Mouse (Mus musculus) midbrain, postnatal 0 days (tissue): Measurements from ENCODE around the gene Ccl11. TPM values are rescaled to one million over a fixed set of nuclear protein-coding genes. Genes with fewer than 3 reads are reported as not detected.

Experiments used
- ATAC-seq: fragments of 200-750 bp; cut with Nextera tagmentation; 2 replicates; pipeline ENCODE4 v1.8.0; 2017; ENCODE audit warnings: moderate number of reproducible peaks, mild to moderate bottlenecking, moderate TSS enrichment, moderate library complexity; ENCODE audit not compliant: low FRiP score
- DNase-seq: peaks from one replicate; pipeline ENCODE4 v3.0.0-alpha.2; 2015; ENCODE audit warnings: low spot score
- H3K27ac ChIP-seq: fragments of 300-500 bp; sonication (generic); 2 replicates; pipeline ENCODE4 v1.5.1; 2014; ENCODE audit warnings: low read depth, mild to moderate bottlenecking, low read length, mixed read lengths
- H3K27me3 ChIP-seq: fragments of 300-500 bp; sonication (generic); 2 replicates; pipeline ENCODE4 v1.6.1; 2014; ENCODE audit warnings: low read length, control low read depth, mixed read lengths; ENCODE audit not compliant: insufficient read depth
- H3K36me3 ChIP-seq: fragments of 300-500 bp; sonication (generic); 2 replicates; pipeline ENCODE4 v1.6.1; 2014; ENCODE audit warnings: low read length, control low read depth, mixed read lengths; ENCODE audit not compliant: insufficient read depth
- H3K4me1 ChIP-seq: fragments of 300-500 bp; sonication (generic); 2 replicates; pipeline ENCODE4 v1.6.1; 2014; ENCODE audit warnings: mild to moderate bottlenecking, control low read depth, antibody characterized with exemption, low read length, mixed read lengths; ENCODE audit not compliant: insufficient read depth
- H3K4me2 ChIP-seq: fragments of 300-500 bp; sonication (generic); 2 replicates; pipeline ENCODE4 v1.6.1; 2014; ENCODE audit warnings: low read depth, mild to moderate bottlenecking, low read length, mixed read lengths; ENCODE audit not compliant: poor library complexity, severe bottlenecking
- H3K4me3 ChIP-seq: fragments of 300-500 bp; sonication (generic); 2 replicates; pipeline ENCODE4 v1.5.1; 2014; ENCODE audit warnings: low read depth, mild to moderate bottlenecking, low read length, moderate library complexity
- H3K9ac ChIP-seq: fragments of 300-500 bp; sonication (generic); replicated peaks from 2 replicates; pipeline ENCODE4 v1.6.1; 2014; ENCODE audit warnings: mild to moderate bottlenecking, low read length, moderate library complexity, mixed read lengths; ENCODE audit not compliant: poor library complexity, severe bottlenecking
- H3K9me3 ChIP-seq: fragments of 300-500 bp; sonication (generic); 2 replicates; pipeline ENCODE4 v1.6.1; 2016; ENCODE audit warnings: low read length, control low read depth
- CTCF ChIP-seq: IDR thresholded peaks from 2 replicates; pipeline ENCODE4 v1.5.1; 2016; ENCODE audit warnings: antibody characterized with exemption, mild to moderate bottlenecking
- WGBS: fragments of 180-500 bp; shearing (Covaris S2); extraction: QIAGEN DNeasy Blood & Tissue Kit; methylation state at CpG from one replicate; pipeline ENCODE4 v1.1.7; 2014; 5-methylcytosine and 5-hydroxymethylcytosine counted together
- polyA plus RNA-seq: library from polyadenylated mRNA; unstranded; fragments of >200 nt; fragmentation: Nextera tagmentation; extraction: Ambion mirVana; gene quantifications from 2 replicates; pipeline ENCODE4 v1.2.1, GENCODE M21; 2015
- total RNA-seq: library from RNA; depleted of rRNA; stranded (reverse); fragments of >200 nt; gene quantifications from 2 replicates; pipeline ENCODE4 v1.2.3, GENCODE M21; 2014; rRNA removed

Ccl11 gene
- total RNA-seq: 0.38 TPM in 1 of 2 replicates, not detected in the other
- polyA plus RNA-seq: 0.14 and 0.21 TPM in 2 replicates

- Histone ChIP-seq H3K4me1 (no peaks in the 10 kb centered on the region), H3K27me3 (no peaks in the 10 kb centered on the region), H3K9me3 (no peaks in the 10 kb centered on the region), H3K4me2 (no peak within 1 kb of the TSS), H3K27ac (no peak within 1 kb of the TSS), H3K9ac (no peak within 1 kb of the TSS), H3K36me3 (no peaks in the 10 kb centered on the region), H3K4me3 (no peak within 1 kb of the TSS)
- TF ChIP-seq CTCF: no peak
- WGBS: 85% methylated on average over 6 of the region's 6 CpGs
- DNase-seq: no peak
- ATAC-seq: no peak
These were observed at the start of gene Ccl11 for GRCm38 (mm10) chr11:82057646-82058045. Gene Ccl11, plus strand, starts transcription at chr11:82057823.

GRCm38 (mm10) chr11:82010115-82010514 lies 47.5 kb upstream of the Ccl11 start:
- H3K9me3 ChIP-seq: no peaks in the 10 kb centered on the region
- H3K4me2 ChIP-seq: no peak overlapping the region
- H3K27me3 ChIP-seq: no peaks in the 10 kb centered on the region
- H3K36me3 ChIP-seq: no peaks in the 10 kb centered on the region
- H3K4me3 ChIP-seq: no peak overlapping the region
- ATAC-seq: no peak
- DNase-seq: no peak
- TF ChIP-seq CTCF: no peak
- WGBS: 91% methylated on average over 3 of the region's 3 CpGs
- H3K9ac ChIP-seq: no peak overlapping the region
- H3K27ac ChIP-seq: no peak overlapping the region
- H3K4me1 ChIP-seq: 0 out of 2 replicates have a peak, but pooled peaks cover 4% of the 10 kb centered on the region

- DNase-seq: no peak
- no peak overlapping the region for H3K4me2 ChIP-seq
- H3K9ac ChIP-seq: no peak overlapping the region
- H3K9me3 ChIP-seq: no peaks in the 10 kb centered on the region
- H3K4me3 ChIP-seq: no peak overlapping the region
- no peaks in the 10 kb centered on the region for H3K27me3 ChIP-seq
- no peaks in the 10 kb centered on the region for H3K36me3 ChIP-seq
- no peak for ATAC-seq
- WGBS: 63% methylated on average over 8 of the region's 8 CpGs
- no peak overlapping the region for H3K27ac ChIP-seq
- no peak for TF ChIP-seq CTCF
- H3K4me1 ChIP-seq: 0 out of 2 replicates have a peak, but pooled peaks cover 4% of the 10 kb centered on the region
These were observed 46.0 kb upstream of the Ccl11 start for GRCm38 (mm10) chr11:82011411-82012193.

GRCm38 (mm10) chr11:82013756-82014155 lies 43.9 kb upstream of the Ccl11 start:
- no peak for ATAC-seq
- no peaks in the 10 kb centered on the region for H3K27me3 ChIP-seq
- no peaks in the 10 kb centered on the region for H3K4me1 ChIP-seq
- H3K9me3 ChIP-seq: no peaks in the 10 kb centered on the region
- H3K27ac ChIP-seq: no peak overlapping the region
- WGBS: 74% methylated on average over 1 of the region's 1 CpGs
- H3K9ac ChIP-seq: no peak overlapping the region
- no peak for DNase-seq
- no peak overlapping the region for H3K4me2 ChIP-seq
- no peaks in the 10 kb centered on the region for H3K36me3 ChIP-seq
- no peak for TF ChIP-seq CTCF
- H3K4me3 ChIP-seq: no peak overlapping the region

DNA sequence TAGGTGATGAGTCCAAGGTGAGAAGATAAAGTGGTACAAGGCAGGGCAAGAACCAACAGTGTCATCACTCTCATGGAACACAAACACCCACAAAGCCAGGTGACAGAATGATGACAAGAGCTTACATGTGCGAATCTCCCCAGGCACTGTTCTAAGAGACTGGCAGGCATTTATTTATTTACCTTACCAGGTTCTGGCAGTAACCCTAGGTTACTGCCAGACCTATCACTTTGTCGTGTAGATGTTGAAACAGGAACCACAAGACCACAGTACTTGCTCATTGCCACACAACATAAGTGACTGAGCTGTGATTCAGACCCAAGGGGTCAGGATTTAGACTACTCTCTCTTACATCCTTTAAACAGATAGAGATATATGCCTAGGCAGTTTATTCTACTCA lies 42.6 kb upstream of the Ccl11 start:
- no peak overlapping the region for H3K4me3 ChIP-seq
- no peaks in the 10 kb centered on the region for H3K27me3 ChIP-seq
- TF ChIP-seq CTCF: no peak
- no peak overlapping the region for H3K4me2 ChIP-seq
- ATAC-seq (no peak), DNase-seq (no peak)
- no peak overlapping the region for H3K27ac ChIP-seq
- H3K9me3 ChIP-seq: no peaks in the 10 kb centered on the region
- H3K36me3 ChIP-seq: no peaks in the 10 kb centered on the region
- H3K9ac ChIP-seq: no peak overlapping the region
- WGBS: 83% methylated on average over 2 of the region's 2 CpGs
- H3K4me1 ChIP-seq: no peaks in the 10 kb centered on the region

DNA sequence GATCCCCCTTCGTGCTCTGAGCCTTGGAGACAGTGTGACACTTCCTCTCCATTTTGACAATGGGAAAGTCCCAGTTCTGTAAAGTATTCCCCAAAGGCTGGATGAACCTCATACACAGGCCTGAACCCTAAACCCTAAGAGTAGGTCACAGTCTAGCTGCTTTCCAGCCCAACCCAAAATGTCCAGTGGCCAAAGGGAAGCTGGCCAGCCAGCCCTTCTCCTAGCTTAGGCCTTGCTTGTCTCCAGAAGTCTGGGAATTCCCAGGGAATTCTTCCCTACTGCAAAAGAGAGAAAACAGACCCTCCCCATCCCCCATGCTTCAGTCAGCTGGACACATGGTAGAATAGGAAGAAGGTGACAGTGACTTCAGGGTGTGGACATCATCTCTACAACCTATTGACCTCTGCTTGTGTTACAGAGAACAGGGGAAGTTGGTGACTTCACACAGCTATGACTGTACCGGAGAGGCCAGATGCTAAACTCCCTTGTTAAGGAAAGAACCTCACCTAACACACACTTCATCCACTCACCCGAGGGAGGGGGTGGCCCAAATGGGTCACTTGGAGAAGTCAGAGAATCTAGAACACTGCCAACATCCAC lies 41.3 kb upstream of the Ccl11 start:
- no peaks in the 10 kb centered on the region for H3K9me3 ChIP-seq
- ATAC-seq (no peak), DNase-seq (no peak)
- H3K27ac ChIP-seq: no peak overlapping the region
- TF ChIP-seq CTCF: no peak
- 81% methylated on average over 3 of the region's 3 CpGs for WGBS
- H3K4me2 ChIP-seq: no peak overlapping the region
- H3K4me3 ChIP-seq: no peak overlapping the region
- H3K36me3 ChIP-seq: no peaks in the 10 kb centered on the region
- no peaks in the 10 kb centered on the region for H3K4me1 ChIP-seq
- H3K27me3 ChIP-seq: no peaks in the 10 kb centered on the region
- H3K9ac ChIP-seq: no peak overlapping the region
